Mouse (Mus musculus) embryonic fibroblast, embryonic 13.5 days (primary cell): ENCODE data around the gene Gpd1. TPM values are rescaled to one million over a fixed set of nuclear protein-coding genes. Genes with fewer than 3 reads are reported as not detected.
A peak's percentile ranks its signal among the peaks of the same experiment; 100 is the strongest.

ENCODE experiments used
- H3K27ac ChIP-seq: 2 replicates; pipeline ENCODE4 v1.5.1; 2012; ENCODE audit warnings: low read length, control low read depth, inconsistent platforms; ENCODE audit not compliant: insufficient read depth
- H3K4me1 ChIP-seq: 2 replicates; pipeline ENCODE4 v1.6.1; 2011; ENCODE audit warnings: low read length; ENCODE audit not compliant: control insufficient read depth, insufficient read depth
- H3K4me3 ChIP-seq: 2 replicates; pipeline ENCODE4 v1.5.1; 2011; ENCODE audit warnings: mild to moderate bottlenecking, control low read depth, low read length; ENCODE audit not compliant: insufficient read depth
- CTCF ChIP-seq: IDR thresholded peaks from 2 replicates; pipeline ENCODE4 v1.5.1; 2011; ENCODE audit warnings: mild to moderate bottlenecking, control low read depth, low read length, moderate library complexity, borderline replicate concordance; ENCODE audit not compliant: insufficient read depth
- POLR2A ChIP-seq: IDR thresholded peaks from 2 replicates; pipeline ENCODE4 v1.6.1; 2011; ENCODE audit warnings: low read depth, mild to moderate bottlenecking, control low read depth, low read length, moderate library complexity
- polyA plus RNA-seq: library from polyadenylated mRNA; stranded (reverse); fragments of >200 nt; gene quantifications from 2 replicates; pipeline ENCODE4 v1.2.4, GENCODE M21; 2011; ENCODE audit warnings: low read depth; ENCODE audit not compliant: missing spikeins, insufficient read length

Gene Gpd1
- polyA plus RNA-seq, 1 experiment = 0.54 TPM

DNA sequence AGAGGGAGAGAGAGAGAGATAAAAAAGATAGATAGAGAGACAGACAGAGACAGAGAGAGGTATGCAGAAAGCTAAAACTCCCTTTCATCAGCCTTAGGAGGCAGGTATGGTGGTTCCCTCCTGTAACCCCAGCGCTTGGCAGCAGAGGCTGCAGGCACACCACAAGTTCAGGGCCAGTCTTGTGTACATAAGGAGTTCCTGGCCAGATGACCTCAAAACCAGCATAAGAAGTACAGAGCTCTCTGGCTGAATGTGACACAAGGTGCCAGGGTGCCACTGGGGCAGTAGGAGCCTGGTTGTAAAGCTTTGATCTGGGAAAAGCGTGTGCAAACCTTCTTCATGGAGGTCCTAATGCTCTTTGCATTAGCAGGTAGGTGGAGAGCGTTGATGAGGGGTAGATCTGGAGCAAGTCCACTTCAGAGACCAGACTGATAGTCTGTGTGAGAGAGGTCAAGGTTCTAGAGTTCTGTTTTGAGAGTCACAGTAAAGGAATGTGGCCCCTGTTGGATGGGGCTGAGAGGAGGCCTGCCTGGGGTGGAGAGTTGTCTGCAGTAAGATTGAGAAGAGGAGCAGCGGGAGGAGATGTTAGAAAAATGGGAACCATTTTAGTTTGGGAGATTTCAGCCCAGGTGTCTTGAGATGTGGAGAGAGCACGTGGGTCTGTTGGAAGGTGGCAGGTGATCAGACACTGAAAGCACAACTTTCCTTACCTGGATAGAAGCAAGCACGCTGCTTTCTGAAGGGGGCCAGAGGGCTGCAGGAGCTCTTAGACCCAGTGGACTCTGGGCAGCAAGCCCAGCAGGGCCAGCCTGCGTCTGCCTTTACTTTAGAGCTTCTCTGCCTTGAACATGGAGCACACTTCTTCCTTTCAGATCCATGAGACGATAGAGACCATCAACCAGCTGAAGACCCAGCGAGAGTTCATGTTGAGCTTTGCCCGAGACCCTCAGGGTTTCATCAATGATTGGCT, 6.8 kb upstream of the Gpd1 start:
- TF ChIP-seq POLR2A = no peak
- TF ChIP-seq CTCF = no peak
- Histone ChIP-seq H3K4me3 (no peak overlapping the region), H3K4me1 (no peaks in the 10 kb centered on the region), H3K27ac (no peak overlapping the region)

DNA sequence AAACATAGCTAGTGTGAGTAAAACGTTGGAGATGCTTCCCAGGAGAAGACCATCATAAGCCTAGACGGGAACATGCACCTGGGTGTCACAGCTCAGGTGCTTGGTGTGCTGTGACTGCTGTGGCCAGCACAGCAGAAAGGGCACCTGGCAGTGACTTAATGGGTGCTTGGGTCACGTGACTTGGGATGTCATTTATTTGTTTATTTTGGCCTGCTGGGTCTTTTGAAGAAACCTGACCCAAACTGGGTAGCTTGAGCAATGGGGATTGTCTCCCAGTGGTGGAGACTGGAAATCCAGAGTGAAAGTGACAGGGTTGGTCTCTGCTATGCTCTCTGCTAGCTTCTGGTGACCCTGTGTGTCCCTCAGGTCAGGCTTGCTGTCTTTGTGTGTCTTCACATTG, 5.8 kb upstream of the Gpd1 start:
- no peak overlapping the region for H3K27ac ChIP-seq
- no peak overlapping the region for H3K4me3 ChIP-seq
- no peaks in the 10 kb centered on the region for H3K4me1 ChIP-seq
- TF ChIP-seq POLR2A (no peak), CTCF (no peak)

DNA sequence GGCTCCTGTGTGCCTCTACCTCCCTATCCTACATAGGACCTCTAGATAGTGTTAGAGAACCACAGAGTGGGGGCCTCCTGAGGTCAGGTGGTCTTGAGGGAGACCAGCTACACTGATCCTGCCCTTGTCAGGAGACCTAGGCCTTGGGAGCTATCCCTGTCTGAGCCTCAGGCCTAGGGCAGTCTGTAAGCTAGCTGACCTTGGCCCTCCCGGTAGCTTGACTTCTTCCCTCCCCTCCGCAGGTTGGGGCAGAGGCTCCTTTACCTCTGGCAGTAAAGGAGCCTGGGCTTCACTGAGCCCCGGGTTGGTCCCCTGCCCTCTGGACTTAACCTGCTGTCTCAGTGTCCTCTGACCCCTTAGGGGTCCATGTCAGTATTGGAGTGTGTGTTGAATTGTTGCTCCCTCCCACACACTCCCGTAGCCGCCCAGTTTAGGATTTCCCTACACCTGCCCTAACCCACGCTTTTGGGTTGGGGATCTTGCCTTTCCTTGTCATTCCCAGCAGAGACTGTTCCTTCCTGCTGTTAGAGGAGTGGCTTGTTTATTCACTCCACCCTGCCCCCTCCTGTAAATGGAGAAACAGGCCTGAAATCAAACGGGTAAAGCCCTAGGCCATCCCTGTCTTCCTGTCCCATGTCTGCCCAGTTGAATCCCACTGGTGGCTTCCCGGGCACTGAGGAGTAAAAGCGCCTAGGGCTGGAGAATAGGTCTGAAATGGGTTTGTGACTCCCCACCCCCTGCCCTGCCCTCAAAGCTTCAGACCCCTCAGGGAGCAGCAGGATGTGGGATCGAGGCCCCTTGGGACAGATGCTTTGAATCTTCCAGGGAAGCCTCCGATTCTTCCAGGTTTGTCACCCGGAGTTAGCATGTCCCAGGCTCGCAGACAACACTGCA, 4.4 kb upstream of the Gpd1 start:
- Histone ChIP-seq H3K4me3 (no peak overlapping the region), H3K4me1 (no peaks in the 10 kb centered on the region), H3K27ac (no peak overlapping the region)
- TF ChIP-seq CTCF (no peak), POLR2A (no peak)

DNA sequence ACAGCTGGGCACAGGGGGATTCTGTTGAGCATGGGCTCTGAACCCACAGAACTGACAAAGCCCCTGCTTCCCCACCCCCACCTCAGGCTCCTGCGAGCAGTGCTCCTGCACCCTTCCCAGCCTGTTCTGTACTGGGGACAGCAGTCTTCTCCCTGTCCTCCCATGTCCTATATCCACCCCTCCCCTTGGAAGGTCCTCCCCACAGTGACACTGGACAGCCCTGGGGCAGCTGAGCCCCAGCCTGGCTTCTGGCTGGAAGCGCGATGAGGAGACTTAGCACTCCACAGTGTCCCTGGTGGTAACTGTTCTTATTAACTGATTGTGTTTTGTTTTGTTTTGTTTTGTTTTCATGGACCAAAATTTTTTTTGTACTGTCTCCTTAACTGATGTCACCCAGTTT, 3.7 kb upstream of the Gpd1 start:
- no peak for TF ChIP-seq CTCF
- no peak for TF ChIP-seq POLR2A
- H3K4me3 ChIP-seq = no peak overlapping the region

DNA sequence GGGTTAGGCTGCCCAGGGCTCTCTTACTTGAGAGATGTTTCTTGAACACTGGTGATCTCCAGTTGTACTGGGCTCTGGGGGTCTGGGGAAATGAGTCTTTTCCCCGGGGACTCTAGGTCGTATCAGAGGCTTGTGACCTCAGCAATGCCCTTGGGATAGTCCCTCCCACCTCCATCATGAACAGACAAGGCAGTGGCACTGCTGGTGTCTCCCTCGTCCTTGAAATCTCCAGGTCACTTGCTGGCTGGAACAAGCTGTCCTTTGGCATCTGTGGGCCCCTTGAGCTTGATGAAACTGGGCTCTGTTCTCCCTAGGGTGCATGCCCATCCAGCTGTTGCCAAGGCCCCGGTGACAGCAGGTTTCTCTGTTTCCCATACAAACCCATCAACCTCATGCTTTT, 3.1 kb upstream of the Gpd1 start:
- Histone ChIP-seq H3K4me3 (no peak overlapping the region), H3K27ac (no peak overlapping the region), H3K4me1 (no peaks in the 10 kb centered on the region)
- no peak for TF ChIP-seq POLR2A
- TF ChIP-seq CTCF = no peak

More for the DNA sequence above, 3.7 kb upstream of the Gpd1 start:
- Histone ChIP-seq H3K27ac (no peak overlapping the region), H3K4me1 (no peaks in the 10 kb centered on the region)

DNA sequence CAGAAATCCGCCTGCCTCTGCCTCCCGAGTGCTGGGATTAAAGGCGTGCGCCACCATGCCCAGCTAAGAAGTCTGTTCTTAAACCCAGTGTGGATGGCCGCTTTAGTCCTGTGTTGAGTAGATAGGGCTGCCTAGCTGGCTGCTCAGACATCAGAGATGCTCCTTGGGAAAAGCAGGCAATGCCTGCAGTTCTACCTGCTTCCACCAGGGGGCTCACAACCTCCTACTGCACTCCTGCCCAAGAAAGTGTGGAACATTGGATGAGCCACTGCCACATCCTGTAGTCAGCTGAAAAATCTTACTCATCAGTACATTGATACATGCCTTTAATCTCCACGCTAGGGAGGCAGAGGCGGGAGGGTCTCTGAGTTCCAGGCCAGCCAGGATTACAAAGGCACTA, 2.5 kb upstream of the Gpd1 start:
- Histone ChIP-seq H3K27ac (no peak overlapping the region), H3K4me3 (no peak overlapping the region), H3K4me1 (no peaks in the 10 kb centered on the region)
- TF ChIP-seq CTCF (peak; percentile 71; the same call in 1 of the 2 replicates), POLR2A (no peak)

DNA sequence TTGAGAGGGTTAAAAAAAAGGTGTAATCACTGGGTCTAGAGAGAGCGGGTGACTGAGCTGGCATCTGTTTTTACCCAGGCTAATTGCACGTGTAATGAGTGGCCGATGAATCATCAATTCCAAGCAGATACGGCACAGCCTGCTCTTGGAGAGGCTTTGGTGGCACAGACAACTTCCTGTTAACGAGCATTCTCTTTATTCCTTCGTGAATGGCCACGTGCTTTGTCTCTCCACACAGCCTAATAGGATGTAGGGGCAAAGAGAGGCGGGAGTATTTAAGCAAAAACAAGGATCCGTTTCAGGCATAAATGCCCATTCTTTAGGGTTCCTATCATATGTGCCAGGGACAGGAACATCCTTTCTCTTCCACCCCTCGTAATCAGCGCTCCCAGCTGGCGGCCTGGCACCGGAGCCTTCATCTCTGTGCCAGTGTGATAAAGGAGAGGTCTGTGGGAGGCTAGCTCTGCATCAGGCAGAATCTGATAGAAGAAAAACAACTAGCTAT, 1.9 kb upstream of the Gpd1 start:
- TF ChIP-seq CTCF = no peak
- no peak for TF ChIP-seq POLR2A
- H3K4me1 ChIP-seq = no peaks in the 10 kb centered on the region
- H3K4me3 ChIP-seq = no peak overlapping the region
- H3K27ac ChIP-seq = no peak overlapping the region

DNA sequence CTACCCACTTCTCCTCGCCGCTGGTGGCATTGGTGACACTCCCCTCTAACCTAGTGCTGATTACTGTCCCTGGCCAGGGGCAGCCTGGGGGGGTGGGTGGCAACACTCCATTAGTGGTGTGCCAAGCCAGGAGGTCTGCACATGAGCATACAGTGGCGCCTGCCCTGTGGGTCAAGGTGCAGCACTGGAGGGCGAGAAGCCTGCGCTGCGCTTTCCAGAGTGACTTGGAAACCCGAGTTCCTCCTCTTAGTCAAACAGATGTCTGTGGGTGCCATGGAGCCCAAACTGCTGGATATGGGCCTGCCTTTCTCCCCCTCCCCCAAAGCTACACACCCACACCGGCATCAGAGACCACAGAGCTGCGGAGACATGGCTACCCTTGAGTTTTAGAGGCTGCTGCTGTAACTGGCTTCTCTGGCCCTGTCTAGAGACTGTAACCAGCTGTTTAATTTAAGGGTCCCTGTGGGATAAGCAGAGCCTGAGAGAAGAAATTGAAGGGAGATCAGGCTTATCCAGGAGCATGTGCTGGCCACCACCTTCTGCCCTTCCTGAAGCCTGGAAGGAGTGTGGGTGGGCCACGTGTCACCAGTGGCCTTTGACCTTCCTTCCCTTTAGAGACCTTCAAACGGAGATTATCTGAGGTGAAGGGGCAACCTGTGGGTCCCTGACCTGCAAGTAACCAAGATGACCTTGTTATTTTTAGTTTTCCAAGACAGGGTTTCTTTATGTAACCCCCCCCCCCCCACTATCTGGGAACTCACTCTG, 1.2 kb upstream of the Gpd1 start:
- H3K4me3 ChIP-seq = no peak overlapping the region
- no peaks in the 10 kb centered on the region for H3K4me1 ChIP-seq
- no peak for TF ChIP-seq CTCF
- TF ChIP-seq POLR2A = no peak
- H3K27ac ChIP-seq = no peak overlapping the region

DNA sequence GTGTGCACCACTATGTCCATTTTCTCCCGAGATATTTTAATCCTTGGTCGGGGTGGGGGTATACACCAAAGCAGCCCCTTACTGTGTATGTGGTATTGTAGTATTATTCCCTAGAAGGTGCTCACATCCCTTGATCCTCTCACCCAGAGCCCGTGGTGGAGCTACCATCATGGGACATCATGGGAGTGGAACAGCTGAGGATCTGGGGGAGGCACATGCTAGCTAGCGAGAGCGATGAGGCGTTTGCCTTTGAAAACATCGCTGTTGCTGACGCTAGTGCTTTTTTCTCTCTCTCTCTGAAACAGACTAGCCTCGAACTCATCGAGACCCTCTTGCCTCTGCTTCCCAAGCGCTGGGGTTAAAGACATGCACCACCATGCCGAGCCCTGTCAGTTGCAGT, 501 bp upstream of the Gpd1 start:
- TF ChIP-seq POLR2A (no peak), CTCF (no peak)
- H3K4me1 ChIP-seq = no peaks in the 10 kb centered on the region
- H3K27ac ChIP-seq = no peak overlapping the region
- no peak overlapping the region for H3K4me3 ChIP-seq
